Mouse (Mus musculus) mature B cell (primary cell): ENCODE data around the gene Gm49387.

Experiments
- in situ Hi-C: fragments of 300-500 bp; cut with MboI; formaldehyde crosslinking; loops from 2 replicates; pipeline ENCODE4 v1.14.3; 2019

Gm49387 gene

GRCm38 (mm10) chr14:31662555-31663211 is 22.0 kb upstream of the Gm49387 start:
- in situ Hi-C loops = no loop called here

GRCm38 (mm10) chr14:31661671-31662554 is 21.2 kb upstream of the Gm49387 start:
- in situ Hi-C loops = no loop called here

GRCm38 (mm10) chr14:31660312-31661093 is 19.8 kb upstream of the Gm49387 start:
- in situ Hi-C loops = no loop called here

DNA sequence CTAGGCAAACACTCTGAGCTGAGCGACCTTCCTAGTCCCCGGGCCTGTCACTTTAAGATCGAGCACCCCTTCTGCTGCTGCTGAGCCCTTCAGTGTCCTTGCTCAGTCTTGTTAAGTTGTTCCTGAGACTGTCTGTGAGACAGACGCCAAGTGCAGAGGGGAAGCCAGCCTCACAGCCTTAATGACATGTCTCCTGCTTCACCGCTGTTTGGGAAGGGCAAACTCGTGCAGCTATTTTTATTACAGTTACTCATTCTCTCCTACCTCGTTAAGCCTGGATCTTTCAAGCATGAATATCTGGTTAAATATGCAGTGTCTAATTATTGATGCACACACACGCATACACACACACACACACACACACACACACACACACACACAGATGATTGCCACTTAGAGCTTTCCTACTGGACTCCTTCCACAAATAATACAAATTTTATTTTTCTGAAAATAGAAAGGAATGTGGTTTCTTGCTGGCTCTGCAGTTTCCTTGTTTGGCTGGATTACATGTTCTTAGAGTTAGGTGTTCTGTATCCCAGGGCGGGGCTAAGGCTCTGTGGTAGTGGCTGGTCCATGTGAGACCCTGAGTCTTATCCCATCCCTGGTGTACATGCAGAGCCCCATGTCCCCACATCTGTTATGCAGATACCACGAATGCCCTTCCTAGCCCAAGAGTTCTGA is 19.0 kb upstream of the Gm49387 start:
- in situ Hi-C loops = no loop called here

DNA sequence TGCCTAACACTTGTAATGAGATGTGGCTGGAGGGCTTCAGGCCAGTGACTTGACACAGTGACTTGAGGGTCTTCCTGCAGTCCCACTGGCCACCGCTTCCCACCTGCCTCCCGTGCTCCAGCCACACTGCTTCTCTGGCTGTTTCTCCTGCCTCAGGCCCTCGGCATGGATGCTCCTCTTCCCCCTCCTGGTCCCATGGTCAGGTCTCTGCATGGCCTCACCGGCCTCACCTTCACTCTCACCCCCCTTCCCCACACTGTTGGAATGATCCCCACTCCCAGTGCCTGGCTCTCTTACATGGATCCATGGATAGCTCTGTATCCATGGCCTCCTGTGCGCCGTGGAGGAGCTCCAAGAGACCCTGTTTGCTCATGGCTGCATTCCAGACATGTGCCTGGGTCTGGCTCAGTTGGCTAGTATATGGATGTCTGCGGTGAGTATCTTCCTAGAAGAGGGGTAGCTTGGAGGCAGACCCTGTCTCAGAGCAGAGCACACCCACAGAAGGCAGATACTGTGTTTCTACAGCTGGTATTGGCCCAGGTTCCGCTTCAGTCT is 17.5 kb upstream of the Gm49387 start:
- in situ Hi-C loops = no loop called here

DNA sequence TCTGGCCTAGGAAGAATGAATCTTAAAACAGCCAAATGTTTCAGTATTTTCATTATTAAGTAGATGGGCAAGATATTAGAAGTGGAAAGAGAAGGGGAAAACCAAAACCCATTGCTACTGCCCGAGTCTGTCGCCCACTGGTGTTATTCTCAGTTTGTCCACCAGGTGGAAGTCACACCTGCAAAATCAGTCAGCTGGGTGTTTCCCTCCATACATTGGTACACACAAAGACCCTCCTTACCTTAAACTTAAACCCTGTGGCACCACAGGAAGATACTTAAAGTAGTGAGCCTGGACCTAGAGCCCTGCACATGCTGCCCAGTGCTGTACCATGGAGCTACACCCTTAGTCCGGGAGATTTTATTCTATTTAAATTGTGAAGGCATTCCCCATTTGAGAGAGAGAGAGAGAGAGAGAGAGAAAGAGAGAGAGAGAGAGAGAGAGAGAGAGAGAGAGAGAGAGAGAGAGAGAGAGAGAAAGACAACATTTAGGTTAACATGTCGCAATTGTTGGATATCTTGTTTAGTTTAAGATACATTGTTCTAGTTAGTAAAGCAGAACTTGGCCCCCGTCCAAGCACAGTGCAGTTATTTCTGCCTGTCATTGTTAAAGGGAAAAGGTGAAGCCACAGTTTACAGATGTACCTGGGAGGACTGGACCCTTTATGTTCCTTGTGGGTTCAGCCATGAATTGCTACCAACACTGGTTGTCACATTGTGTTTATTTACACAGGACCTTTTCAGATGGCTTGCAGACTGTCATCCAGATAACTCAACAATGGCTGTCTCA is 16.4 kb upstream of the Gm49387 start:
- in situ Hi-C loops = no loop called here

DNA sequence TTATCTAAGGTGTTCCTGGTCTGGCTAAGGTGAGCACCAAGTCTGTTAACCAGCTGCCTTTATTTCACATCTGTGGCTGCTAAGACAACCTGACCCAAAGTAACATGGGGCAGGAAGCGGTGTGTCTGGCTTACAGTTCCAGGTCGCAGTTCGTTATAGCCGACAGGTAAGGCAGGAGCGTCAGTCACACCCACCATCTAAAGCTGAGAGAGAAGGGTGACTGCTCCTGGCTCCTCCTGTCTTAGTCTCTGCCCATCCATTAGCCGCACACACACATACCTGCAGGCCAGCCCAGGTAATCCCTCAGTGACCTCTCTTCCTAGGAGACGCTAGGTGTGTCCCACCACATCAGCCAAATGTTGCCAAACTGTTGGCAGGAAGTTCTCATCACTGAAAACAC is 15.7 kb upstream of the Gm49387 start:
- in situ Hi-C loops = no loop called here

DNA sequence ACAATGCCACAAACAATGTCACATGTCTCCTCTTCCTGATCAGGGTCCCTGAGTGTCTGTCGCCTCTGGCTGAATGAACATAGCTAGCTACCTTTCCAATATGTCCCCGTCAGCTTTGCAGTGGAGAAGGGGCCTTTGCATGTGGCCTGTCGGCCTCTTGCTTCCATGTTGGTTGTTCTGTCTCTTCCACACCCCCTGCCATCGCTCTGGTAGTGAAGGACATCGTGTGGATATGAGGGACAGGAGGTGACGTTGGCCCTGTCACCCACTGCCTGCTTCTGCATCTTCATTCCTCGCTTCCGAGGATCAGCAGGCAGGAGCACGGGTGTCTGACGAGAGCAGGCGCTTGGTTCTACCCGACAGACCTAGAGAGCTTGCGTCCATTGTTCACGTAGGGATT is 14.7 kb upstream of the Gm49387 start:
- in situ Hi-C loops = no loop called here

GRCm38 (mm10) chr14:31654816-31655215 is 14.1 kb upstream of the Gm49387 start:
- in situ Hi-C loops = no loop called here

GRCm38 (mm10) chr14:31653101-31653875 is 12.6 kb upstream of the Gm49387 start:
- in situ Hi-C loops = no loop called here

GRCm38 (mm10) chr14:31652624-31653023 is 11.9 kb upstream of the Gm49387 start:
- in situ Hi-C loops = no loop called here

DNA sequence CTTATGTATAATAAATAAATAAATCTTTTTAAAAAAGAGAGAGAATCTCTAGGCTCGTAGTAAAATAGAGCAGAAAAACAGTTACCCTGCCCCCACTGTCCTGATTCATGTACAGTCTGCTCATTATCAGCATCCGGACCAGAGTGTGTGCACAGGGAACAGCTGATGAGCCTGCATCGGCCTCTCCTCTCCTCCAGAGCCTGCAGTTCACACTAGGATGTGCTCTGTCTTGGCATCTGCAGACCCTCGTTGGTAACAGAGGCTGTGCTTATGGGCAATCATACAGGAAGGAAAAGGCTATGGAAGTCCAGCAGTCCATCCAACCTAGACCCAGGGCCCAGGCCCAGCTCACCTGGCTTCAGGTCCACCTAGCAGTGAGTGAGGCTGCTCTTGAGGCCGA is 11.4 kb upstream of the Gm49387 start:
- in situ Hi-C loops = no loop called here

GRCm38 (mm10) chr14:31651206-31651605 is 10.5 kb upstream of the Gm49387 start:
- in situ Hi-C loops = no loop called here

DNA sequence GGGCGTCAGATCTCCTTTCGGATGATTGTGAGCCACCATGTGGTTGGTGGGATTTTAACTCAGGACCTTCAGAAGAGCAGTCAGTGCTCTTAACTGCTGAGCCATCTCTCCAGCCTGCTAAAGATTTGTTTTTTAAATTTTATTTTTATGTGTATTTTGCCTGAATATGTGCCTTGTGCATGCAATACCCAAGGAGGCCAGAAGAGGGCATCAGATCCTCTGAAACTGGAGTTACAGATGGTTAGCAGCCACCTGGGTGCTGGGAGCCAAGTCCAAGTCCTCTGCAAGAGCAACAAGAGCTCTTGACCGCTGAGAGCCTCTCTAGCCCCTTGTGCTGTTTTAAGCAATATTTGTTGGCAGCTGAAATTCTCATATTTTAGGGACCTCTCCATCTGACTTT is 9.7 kb upstream of the Gm49387 start:
- in situ Hi-C loops = no loop called here

DNA sequence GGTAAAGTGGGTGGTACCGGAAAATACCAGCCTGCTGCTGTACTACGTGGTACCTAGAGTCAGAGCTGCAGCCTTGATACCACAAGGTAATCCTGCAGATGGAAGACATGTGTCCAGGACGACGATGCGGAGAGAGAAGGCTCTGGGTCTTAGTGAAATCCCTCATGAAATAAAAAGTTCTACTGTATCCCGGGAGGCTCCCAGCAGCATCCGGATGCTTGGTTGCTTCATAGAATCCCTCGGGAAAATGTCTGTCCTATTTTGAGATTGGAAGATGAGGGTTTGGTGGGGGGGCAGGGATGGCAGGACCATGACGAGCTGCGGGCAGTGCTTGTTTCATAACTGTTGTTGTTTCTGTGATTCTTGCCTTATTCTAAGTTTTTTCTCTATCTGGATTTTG is 7.3 kb upstream of the Gm49387 start:
- in situ Hi-C loops = no loop called here

DNA sequence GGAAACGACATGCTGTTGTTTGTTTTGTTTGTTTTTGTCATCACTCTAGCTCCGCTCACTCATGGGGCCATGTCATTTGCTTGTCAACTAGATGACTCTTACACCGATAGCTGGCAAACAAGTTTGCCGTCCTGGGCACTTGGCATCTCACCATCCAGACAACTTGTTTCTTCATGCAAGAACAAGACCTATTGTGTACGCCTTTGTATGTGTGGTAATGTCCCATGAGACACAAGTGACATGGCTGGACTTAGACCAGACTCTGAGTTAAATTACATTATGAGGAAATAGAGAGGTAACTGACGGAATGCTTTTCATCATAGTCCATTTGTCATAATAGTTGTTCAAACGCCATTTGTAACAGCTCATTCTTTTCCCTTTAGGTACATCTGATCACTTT is 5.2 kb upstream of the Gm49387 start:
- in situ Hi-C loops = no loop called here

DNA sequence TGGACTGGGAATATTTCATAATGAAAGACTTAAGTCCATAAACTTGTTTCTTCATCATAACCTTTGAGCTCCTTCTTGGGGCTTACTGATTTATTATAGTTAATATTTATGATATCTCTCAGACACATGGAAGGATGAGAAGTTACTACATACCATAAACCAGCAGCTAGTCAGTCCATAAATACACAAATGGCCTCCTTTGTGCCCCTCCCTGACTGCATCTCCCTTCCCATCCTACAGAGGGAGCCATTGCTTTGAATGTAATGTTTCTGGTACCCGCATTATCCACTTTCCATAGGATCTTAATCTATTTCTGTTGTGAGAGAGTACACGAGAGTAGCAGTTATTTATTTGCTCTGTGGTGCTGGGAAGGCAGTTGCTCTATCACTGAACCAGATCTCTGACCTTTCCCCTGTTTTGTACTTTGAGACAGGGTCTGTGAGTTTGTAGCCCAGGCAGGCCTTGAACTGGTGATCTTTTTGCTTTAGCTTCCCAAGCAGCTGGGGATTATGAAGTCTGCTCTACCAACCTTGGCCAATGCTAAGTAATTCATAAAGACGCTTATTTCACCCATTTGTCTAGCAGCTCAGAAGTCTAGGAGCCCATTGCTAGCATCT is 4.4 kb upstream of the Gm49387 start:
- in situ Hi-C loops = no loop called here

- in situ Hi-C loops = no loop called here
Observed at GRCm38 (mm10) chr14:31644183-31644830, 3.6 kb upstream of the Gm49387 start.

- in situ Hi-C loops = no loop called here
Observed at GRCm38 (mm10) chr14:31641506-31642155, 953 bp upstream of the Gm49387 start.
